Mouse (Mus musculus) brain, embryonic 14.5 days (tissue): ENCODE results near the gene Gng10. TPM values are rescaled to one million over a fixed set of nuclear protein-coding genes. Genes with fewer than 3 reads are reported as not detected.
A peak's percentile ranks its signal among the peaks of the same experiment; 100 is the strongest.

Experiments
- DNase-seq: peaks from one replicate; pipeline ENCODE4 v3.0.0-alpha.2; 2011; ENCODE audit warnings: low read depth
- CTCF ChIP-seq: fragments of 200-500 bp; IDR thresholded peaks from 2 replicates; pipeline ENCODE4 v1.5.1; 2012; ENCODE audit warnings: inconsistent platforms, mild to moderate bottlenecking, moderate library complexity, borderline replicate concordance; ENCODE audit not compliant: insufficient read depth, insufficient read length; ENCODE audit errors: extremely low read depth
- POLR2A ChIP-seq: fragments of 200-500 bp; IDR thresholded peaks from 2 replicates; pipeline ENCODE4 v1.6.1; 2012; ENCODE audit warnings: mild to moderate bottlenecking, inconsistent platforms, borderline replicate concordance; ENCODE audit not compliant: poor library complexity, insufficient read depth, insufficient read length, severe bottlenecking; ENCODE audit errors: extremely low read depth
- polyA plus RNA-seq: library from polyadenylated mRNA; depleted of rRNA; stranded (reverse); fragments of >200 nt; gene quantifications from 2 replicates; pipeline ENCODE4 v1.2.3, GENCODE M21; 2012; rRNA removed

The Gng10 gene
- 76.2 and 79.9 TPM in 2 replicates for polyA plus RNA-seq

- DNase-seq, result peak; percentile 73
- no peak for TF ChIP-seq CTCF
- TF ChIP-seq POLR2A, result 0 out of 2 replicates have a peak, but pooled peaks have one; percentile 29
Measured at GRCm38 (mm10) chr4:59034918-59035785, at the start of gene Gng10. TSS of gene Gng10 (plus strand) at chr4:59035088.

- TF ChIP-seq POLR2A, result no peak
- TF ChIP-seq CTCF, result peak; percentile 83; the same call in 1 of the 2 replicates
- peak; percentile 79 for DNase-seq
Measured at GRCm38 (mm10) chr4:58985157-58985648, 49.7 kb upstream of the Gng10 start.

DNA sequence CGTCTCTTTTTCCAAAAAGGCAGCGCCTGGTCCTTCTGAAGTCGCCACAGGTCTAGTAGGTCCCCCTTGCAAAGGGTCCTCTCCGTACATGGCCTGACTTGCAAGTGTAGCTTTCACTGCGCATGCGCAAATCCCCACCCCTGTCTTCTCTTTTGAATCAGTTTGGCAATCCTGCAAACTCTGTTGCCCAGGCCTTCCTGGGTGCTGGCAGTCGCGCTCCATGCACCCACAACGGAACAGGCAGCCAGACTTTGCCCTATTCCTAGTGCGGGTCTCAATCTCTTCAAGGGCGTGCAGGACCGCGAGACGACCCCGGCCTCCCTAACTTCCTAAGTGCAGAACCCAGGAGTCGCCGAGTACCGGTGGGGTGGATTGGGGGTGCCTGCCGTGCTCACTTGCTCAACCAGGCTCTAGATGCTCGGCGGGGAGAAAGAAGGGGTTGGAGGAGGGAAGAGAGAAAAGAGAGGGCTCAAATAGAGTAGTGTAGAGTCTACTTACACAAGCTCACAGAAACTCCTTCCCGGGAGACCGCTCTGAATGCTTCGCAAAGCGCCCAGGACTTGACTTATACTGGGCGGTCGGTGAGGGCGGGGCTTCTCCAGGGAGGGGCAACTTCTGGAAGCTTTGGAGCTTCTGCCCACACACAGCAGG, 48.2 kb upstream of the Gng10 start, which contains the start of gene Ptgr1:
Gene Ptgr1 (minus strand): TSS at position 580 of the 651 bp plus-strand sequence.
- peak; percentile 93 for DNase-seq
- TF ChIP-seq POLR2A, result no peak
- TF ChIP-seq CTCF, result no peak

GRCm38 (mm10) chr4:58989303-58989898, 45.5 kb upstream of the Gng10 start:
- DNase-seq, result no peak
- TF ChIP-seq POLR2A, result no peak

- TF ChIP-seq POLR2A (no peak), CTCF (no peak)
- peak; percentile 77 for DNase-seq
Measured at GRCm38 (mm10) chr4:58990609-58991434, 44.1 kb upstream of the Gng10 start.

DNA sequence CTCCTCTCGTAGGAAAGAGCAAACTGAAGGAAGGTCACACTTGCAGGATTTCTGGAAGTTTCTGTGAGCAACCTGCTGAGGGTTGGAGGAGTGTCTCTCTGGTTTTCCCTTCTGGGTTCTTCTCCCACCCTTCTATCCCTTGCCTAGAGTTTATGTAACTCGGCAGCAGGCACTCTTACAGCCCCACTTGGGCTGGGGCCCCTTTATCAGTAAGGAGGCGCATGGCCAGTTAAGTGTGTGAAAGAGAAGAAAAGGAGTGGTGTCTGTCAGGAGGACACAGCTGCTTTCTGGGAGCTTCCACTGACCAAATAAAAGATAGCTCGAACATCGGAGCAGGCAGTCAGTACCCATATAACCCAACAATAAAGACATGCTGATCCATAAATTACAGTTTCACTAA, 42.7 kb upstream of the Gng10 start:
- no peak for DNase-seq
- TF ChIP-seq POLR2A (no peak), CTCF (no peak)

DNA sequence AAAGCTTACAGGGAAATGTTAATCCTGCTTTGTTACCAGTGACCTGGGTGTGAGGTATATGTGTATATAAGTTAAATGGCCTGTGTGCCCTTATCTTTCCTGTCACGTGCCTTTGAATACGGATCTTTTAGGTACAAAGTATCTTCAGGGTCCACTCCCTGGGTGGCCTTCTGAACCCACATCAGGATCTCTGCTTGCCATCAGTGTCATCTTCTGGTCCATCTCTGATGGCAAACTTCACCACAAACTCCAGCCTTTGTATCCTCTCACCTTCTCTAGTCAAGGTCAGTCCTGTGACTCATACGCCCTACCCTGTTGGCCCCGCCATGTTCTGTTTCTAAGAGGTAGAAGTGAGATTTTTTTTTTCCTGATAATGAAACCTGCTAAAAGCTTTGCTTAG, 40.1 kb upstream of the Gng10 start, which contains the start of gene Dnajc25:
Gene Dnajc25 (plus strand): TSS at position 301 of the 400 bp plus-strand sequence.
- no peak for DNase-seq
- TF ChIP-seq CTCF (no peak), POLR2A (no peak)

- no peak for DNase-seq
- TF ChIP-seq POLR2A (no peak), CTCF (no peak)
Measured at GRCm38 (mm10) chr4:58995251-58995693, 39.6 kb upstream of the Gng10 start.

DNA sequence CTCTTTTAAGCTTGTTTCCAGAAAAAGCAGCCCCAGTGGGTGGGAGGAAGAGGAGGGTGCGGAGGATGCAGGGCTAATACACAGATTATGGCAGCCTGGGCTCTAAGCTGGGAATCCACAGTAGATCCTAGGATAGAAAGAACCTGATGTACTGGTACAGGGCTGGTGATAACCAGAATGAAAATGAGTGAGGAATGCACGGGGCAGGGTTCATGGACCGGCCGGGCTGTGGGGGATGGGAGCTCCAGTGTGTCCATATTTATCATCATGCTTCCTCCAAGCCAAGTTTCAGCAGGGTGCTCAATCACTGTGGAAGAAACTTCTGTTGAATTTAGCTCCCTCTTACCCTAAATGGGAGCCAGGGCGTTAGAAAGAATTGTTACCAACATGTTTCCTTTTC, 37.8 kb upstream of the Gng10 start:
- DNase-seq, result no peak
- TF ChIP-seq POLR2A, result no peak
- TF ChIP-seq CTCF, result no peak

- DNase-seq, result no peak
- TF ChIP-seq POLR2A, result no peak
- TF ChIP-seq CTCF, result no peak
Measured at GRCm38 (mm10) chr4:58998688-58999087, 36.2 kb upstream of the Gng10 start.
